Mouse (Mus musculus) liver, postnatal 0 days (tissue): ENCODE results near the gene Csnk1d. TPM values are rescaled to one million over a fixed set of nuclear protein-coding genes. Genes with fewer than 3 reads are reported as not detected.

Experiments used
- ATAC-seq: fragments of 200-750 bp; cut with Nextera tagmentation; 2 replicates; pipeline ENCODE4 v1.8.0; 2017; ENCODE audit warnings: mild to moderate bottlenecking, moderate library complexity
- DNase-seq: peaks from one replicate; pipeline ENCODE4 v3.0.0-alpha.2; 2016
- H3K27ac ChIP-seq: fragments of 300-500 bp; sonication (generic); 2 replicates; pipeline ENCODE4 v1.5.1; 2014; ENCODE audit warnings: antibody characterized with exemption, moderate library complexity, mild to moderate bottlenecking, low read depth
- H3K27me3 ChIP-seq: fragments of 300-500 bp; sonication (generic); 2 replicates; pipeline ENCODE4 v1.6.1; 2014; ENCODE audit warnings: low read length, control low read depth, mixed read lengths; ENCODE audit not compliant: insufficient read depth
- H3K36me3 ChIP-seq: fragments of 300-500 bp; sonication (generic); replicated peaks from 2 replicates; pipeline ENCODE4 v1.6.1; 2014; ENCODE audit warnings: mild to moderate bottlenecking, control low read depth, low read length, moderate library complexity, mixed read lengths; ENCODE audit not compliant: insufficient read depth
- H3K4me1 ChIP-seq: fragments of 300-500 bp; sonication (generic); 2 replicates; pipeline ENCODE4 v1.6.1; 2014; ENCODE audit warnings: antibody characterized with exemption, mild to moderate bottlenecking, control low read depth; ENCODE audit not compliant: insufficient read depth
- H3K4me2 ChIP-seq: fragments of 300-500 bp; sonication (generic); 2 replicates; pipeline ENCODE4 v1.6.1; 2014; ENCODE audit warnings: low read depth, mild to moderate bottlenecking, low read length, moderate library complexity, mixed read lengths
- H3K4me3 ChIP-seq: fragments of 300-500 bp; sonication (generic); 2 replicates; pipeline ENCODE4 v1.5.1; 2014; ENCODE audit warnings: low read depth, low read length
- H3K9ac ChIP-seq: fragments of 300-500 bp; sonication (generic); replicated peaks from 2 replicates; pipeline ENCODE4 v1.6.1; 2014; ENCODE audit warnings: mild to moderate bottlenecking, moderate library complexity
- H3K9me3 ChIP-seq: fragments of 300-500 bp; sonication (generic); 2 replicates; pipeline ENCODE4 v1.6.1; 2016; ENCODE audit warnings: mild to moderate bottlenecking, control low read depth, low read length, mixed read lengths
- CTCF ChIP-seq: sonication (generic); IDR thresholded peaks from 2 replicates; pipeline ENCODE4 v1.5.1; 2016; ENCODE audit warnings: antibody characterized with exemption, low read depth
- EP300 ChIP-seq: IDR thresholded peaks from 2 replicates; pipeline ENCODE4 v1.6.1; 2016; ENCODE audit warnings: antibody characterized with exemption, low read depth, mild to moderate bottlenecking
- WGBS: fragments of 180-500 bp; shearing (Covaris S2); extraction: QIAGEN DNeasy Blood & Tissue Kit; methylation state at CpG from one replicate; pipeline ENCODE4 v1.1.7; 2014; ENCODE audit not compliant: insufficient replicate concordance; 5-methylcytosine and 5-hydroxymethylcytosine counted together
- polyA plus RNA-seq: library from polyadenylated mRNA; unstranded; fragments of >200 nt; fragmentation: Nextera tagmentation; extraction: Ambion mirVana; gene quantifications from 2 replicates; pipeline ENCODE4 v1.2.1, GENCODE M21; 2015

The Csnk1d gene
- polyA plus RNA-seq, 1 experiment from 2014 or later, result 30.0 TPM

DNA sequence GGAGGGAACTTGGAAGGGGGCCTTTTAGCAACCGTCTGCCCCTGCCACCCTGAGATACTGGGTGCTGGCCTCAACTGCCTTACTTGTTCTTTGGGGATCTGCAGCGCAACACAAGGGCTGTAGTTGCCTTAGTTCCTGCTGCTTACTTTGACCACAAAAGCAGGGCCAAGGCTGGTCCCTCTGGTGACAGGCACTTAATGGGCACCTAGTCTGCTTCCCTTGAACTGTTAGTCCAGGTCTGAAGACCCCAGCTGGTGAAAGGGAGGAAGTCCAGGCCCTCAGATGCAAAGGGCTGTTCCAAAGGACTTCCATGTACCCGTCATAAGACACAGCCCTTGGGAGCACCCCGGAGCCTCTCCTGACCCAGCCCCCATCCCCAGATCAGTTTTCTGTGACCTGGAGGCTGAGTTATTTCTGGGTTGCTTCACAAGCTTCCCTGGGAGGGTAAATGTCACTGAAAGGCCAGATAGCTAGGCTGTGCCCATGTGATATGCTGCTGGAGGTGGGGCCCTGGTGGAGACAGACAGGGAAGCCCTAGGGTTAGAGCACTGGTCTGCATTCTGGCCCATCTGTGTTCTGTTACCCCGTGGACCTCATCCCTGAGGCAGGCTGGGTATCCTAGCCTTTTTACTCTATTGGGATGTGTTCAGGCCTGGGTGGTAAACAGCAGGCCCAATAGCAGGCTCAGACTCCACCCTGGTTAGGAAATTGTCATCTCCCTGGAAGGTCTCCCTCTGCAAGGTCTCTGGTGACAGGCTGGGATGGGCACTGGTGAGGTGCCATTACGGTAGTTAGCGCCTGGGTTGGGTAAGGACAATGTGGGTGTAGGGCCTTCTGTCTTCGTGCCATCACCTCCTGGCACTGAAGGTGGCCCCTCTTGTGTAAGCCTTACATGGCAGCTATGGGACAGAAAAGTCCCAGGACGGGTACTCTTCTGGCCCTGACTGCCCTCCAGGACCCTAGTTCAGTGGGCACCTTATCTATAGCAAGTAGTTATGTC lies 39.1 kb downstream of the Csnk1d start:
- peak; percentile 36 for DNase-seq

DNA sequence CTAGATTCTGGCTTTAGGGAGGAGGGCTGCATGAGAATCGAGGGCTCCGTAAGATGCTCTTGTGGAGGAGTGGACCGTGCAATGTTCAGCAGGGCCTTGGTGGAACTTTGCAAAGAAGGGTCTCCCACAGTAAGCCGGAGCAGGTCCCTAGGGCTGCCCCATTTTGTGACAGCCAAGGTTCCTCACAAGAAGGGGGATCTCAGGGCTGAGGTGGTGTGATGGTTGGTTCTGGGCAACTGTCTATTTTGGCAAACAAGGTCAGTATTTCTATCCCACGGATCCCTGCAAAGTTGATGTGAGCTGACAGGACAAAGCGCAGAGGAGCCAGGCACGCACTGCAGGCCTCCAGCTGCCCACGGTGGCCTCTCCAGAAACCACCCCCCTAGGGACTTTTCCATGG lies 39.9 kb downstream of the Csnk1d start:
- Histone ChIP-seq H3K9ac (peak overlapping the region; percentile 44), H3K4me3 (peak overlapping the region; percentile 58), H3K36me3 (peaks cover 15% of the 10 kb centered on the region), H3K9me3 (no peaks in the 10 kb centered on the region), H3K27me3 (no peaks in the 10 kb centered on the region; the same call in 1 of the 2 replicates), H3K4me1 (peaks cover 55% of the 10 kb centered on the region), H3K27ac (peak overlapping the region; percentile 68; the same call in 1 of the 2 replicates), H3K4me2 (peak overlapping the region; percentile 87)
- no peak for ATAC-seq
- WGBS, result 42% methylated on average over 8 of the region's 8 CpGs
- no peak for DNase-seq
- no peak for TF ChIP-seq EP300
- TF ChIP-seq CTCF, result no peak

More for the DNA sequence above, 39.1 kb downstream of the Csnk1d start:
- peaks cover 23% of the 10 kb centered on the region for H3K36me3 ChIP-seq
- peak overlapping the region; percentile 87 for H3K4me2 ChIP-seq
- peak overlapping the region; percentile 58 for H3K4me3 ChIP-seq
- H3K27me3 ChIP-seq, result no peaks in the 10 kb centered on the region; the same call in 1 of the 2 replicates
- ATAC-seq, result peak; percentile 12; the same call in 1 of the 2 replicates
- 63% methylated on average over 9 of the region's 9 CpGs for WGBS
- H3K27ac ChIP-seq, result peak overlapping the region; percentile 68
- H3K4me1 ChIP-seq, result peaks cover 55% of the 10 kb centered on the region
- no peak for TF ChIP-seq EP300
- TF ChIP-seq CTCF, result no peak
- no peaks in the 10 kb centered on the region for H3K9me3 ChIP-seq
- H3K9ac ChIP-seq, result peak overlapping the region; percentile 44

DNA sequence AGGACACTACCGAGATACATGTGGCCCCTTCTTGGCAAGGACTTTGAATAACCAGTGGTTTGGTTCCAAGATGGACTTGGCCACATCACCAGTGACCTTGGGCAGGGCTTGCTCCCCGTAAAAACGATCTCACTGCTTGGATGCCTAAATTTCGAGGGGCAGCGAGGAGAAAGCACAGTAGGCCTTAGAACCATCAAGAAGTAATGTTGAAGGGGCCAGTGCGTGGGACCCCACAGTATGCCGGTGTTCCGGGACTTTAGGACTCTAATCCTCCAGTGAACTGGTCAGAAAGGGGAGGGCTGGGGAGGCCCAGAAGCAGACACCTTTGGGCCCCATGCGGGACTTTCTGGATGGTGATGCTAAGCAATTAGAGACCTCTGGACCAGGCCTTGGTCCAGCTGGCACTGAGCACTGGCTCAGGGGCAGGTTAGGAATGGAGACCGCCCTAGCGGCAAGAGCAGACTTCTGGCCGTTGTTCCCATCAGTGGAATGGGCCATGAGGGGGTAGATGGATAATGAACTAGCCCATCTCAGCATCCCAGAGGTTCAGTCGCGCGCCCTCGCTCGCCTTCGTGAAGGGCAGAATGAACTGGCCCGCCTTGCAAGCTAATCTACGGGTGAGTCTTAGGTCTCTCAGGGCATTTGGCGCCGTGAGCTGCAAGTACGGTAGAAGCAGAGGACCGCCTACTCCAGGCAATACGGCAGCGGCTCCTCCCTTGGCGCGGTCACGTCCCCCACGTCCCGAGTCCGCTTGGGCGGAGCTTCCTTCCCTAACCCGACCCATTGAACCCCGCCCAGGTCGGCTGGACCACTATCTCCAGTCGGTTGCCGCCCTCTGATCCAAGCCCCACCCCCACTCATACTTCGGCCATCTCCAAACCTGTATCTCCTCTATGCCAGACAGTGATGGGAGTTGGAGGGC lies 40.6 kb downstream of the Csnk1d start:
- WGBS, result 8% methylated on average over 39 of the region's 39 CpGs
- no peaks in the 10 kb centered on the region; the same call in 1 of the 2 replicates for H3K27me3 ChIP-seq
- peak overlapping the region; percentile 71 for H3K9ac ChIP-seq
- DNase-seq, result peak; percentile 96
- peaks cover 9% of the 10 kb centered on the region; the same call in 1 of the 2 replicates for H3K36me3 ChIP-seq
- H3K27ac ChIP-seq, result peak overlapping the region; percentile 68
- ATAC-seq, result peak; percentile 93
- peaks cover 55% of the 10 kb centered on the region for H3K4me1 ChIP-seq
- peak overlapping the region; percentile 58 for H3K4me3 ChIP-seq
- peak overlapping the region; percentile 87 for H3K4me2 ChIP-seq
- TF ChIP-seq EP300, result no peak
- TF ChIP-seq CTCF, result peak; percentile 24
- no peaks in the 10 kb centered on the region for H3K9me3 ChIP-seq

DNA sequence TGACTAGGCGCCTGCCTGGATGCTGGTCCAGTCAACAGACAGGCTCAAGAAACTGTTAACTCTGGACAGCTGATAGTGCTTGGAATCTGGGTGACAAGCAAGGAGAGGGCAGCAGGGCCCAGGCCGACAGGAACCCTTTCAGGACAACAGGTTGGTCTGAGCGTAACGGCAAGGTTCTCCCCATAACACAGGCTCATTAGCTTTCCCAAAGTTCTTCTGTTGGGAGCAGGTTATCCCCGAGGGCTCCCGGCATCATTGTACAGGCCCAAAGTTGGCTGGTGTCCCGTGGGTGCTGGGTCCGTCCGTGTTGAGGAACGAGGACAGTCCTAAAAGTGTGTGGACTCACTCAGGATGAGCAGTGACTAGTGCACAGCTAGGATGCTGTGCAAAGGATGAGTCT lies 41.3 kb downstream of the Csnk1d start:
- peak overlapping the region; percentile 58 for H3K4me3 ChIP-seq
- no peaks in the 10 kb centered on the region for H3K9me3 ChIP-seq
- DNase-seq, result peak; percentile 16
- H3K4me1 ChIP-seq, result peaks cover 55% of the 10 kb centered on the region
- H3K27ac ChIP-seq, result peak overlapping the region; percentile 68
- WGBS, result 45% methylated on average over 10 of the region's 10 CpGs
- ATAC-seq, result no peak
- TF ChIP-seq EP300 (no peak), CTCF (no peak)
- peak overlapping the region; percentile 87 for H3K4me2 ChIP-seq
- H3K9ac ChIP-seq, result peak overlapping the region; percentile 71
- no peaks in the 10 kb centered on the region; the same call in 1 of the 2 replicates for H3K27me3 ChIP-seq
- 0 out of 2 replicates have a peak, but pooled peaks cover 5% of the 10 kb centered on the region for H3K36me3 ChIP-seq

DNA sequence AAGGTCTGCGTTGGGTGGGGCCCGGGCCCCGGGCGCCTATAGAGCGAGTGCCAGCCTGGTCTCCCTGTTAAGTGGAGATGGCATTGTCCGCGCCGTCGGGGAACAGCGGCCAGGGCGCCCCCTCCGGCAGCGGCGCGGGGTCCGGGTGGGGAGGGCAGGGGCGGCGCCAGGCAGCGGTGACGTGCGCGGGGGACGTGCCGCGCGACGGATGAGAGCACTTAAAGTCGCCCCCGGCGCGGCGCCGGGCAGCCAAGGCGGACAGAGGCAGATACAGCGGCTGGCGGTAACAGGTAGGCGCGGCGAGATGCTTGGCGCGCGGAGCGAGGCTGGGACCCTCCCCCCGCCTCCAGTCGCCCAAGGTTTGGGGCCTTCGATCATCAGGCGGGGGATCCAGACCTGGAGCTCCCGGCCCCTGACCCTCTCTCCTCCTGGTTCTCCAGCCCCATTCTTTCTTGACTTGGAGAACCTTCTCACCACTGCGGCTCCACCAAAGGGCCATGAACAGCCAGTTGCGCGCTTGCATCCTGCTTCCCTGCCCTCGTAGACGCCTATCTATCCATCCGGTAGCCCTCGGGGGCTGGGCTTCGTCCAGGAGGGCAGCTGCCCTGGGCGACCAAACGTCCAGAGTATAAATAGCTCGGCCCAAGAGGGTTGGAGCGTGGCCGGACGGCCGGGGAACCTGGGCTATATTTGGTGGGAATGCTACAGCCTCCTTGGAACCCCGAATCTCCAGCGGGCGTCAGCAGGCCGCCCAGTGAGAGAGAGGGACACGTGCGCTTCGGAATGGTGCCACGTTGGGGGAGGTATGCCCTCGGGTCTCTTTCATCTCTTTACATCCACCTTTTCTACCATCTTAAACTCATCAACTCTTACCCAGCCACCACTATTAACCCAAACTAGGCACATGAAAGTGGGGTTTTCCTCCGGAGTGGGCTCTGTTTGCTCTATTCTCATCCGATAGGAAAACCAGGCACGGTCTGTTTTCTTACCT lies 42.0 kb downstream of the Csnk1d start:
- 7% methylated on average over 56 of the region's 75 CpGs for WGBS
- Histone ChIP-seq H3K27ac (peak overlapping the region; percentile 68), H3K4me1 (peaks cover 55% of the 10 kb centered on the region), H3K36me3 (0 out of 2 replicates have a peak, but pooled peaks cover 5% of the 10 kb centered on the region), H3K9ac (peak overlapping the region; percentile 71), H3K4me3 (peak overlapping the region; percentile 58), H3K9me3 (no peaks in the 10 kb centered on the region), H3K4me2 (peak overlapping the region; percentile 87), H3K27me3 (no peaks in the 10 kb centered on the region; the same call in 1 of the 2 replicates)
- ATAC-seq (peak; percentile 7; the same call in 1 of the 2 replicates), DNase-seq (peak; percentile 74)
- 0 out of 2 replicates have a peak, but pooled peaks have one; percentile 7 for TF ChIP-seq CTCF
- no peak for TF ChIP-seq EP300
